Mouse (Mus musculus): ENCODE measurements around the gene Mgat5b.
A peak's percentile ranks its signal among the peaks of the same experiment; 100 is the strongest.

Mgat5b gene

DNA sequence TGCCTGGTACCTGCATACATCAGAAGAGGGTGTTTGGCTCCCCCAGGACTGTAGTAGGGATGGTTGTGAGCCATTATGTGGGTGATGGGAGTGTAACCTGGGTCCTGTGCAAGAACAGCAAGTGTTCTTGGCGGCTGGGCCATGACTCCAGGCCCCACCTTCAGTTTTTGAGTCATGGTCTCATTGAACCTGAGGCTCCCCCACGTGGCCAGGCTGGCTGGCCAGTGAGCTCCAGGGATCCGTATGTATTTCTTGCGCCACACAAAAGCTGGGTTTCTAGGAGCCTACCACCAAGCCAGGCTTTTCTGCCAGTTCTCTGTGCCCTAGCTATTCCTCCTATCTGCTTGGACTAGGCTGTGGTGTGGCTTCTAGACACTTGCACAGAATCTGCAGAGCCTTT lies 63.9 kb downstream of the Mgat5b start:
- no peak for DNase-seq

DNA sequence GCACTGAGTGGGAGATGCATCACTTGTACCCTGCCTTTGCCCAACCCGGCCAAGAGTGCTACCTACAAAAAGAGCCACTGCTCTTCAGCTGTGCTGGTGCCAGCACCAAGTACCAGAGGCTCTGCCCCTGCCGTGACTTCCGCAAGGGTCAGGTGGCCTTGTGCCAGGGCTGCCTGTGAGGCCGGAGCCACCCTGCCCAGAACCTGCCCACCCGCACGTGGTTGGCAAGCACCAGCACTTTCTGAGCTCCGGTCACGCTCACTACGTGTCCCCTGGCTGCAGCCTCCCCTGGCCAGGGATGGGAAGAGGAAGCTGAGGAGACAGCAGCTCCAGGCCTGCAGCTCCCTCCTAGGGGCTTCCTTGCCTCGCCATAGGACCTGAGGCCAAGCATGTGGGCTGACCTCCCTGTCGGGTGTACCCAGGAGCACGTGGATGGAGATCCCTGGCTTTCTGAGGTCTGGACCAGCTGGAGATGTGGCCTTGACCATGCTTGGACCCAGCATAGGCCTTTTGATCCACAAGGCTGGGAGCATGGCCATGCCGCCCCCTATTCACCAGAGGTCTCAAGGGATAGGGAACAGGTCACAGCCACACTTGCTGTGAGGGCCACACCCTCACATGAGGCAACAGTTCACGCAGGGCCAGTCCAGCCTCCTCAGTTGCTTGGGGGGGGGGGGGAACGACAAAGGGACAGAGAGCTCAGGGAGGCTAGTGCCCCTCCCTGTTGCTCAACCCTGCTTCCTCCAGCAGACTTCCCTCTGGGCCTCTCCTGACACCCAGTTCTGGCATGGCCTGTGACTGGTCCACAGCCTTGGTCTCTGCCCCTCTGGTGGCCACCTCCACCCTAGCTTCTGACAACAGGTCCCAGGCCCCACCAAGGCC lies 67.1 kb downstream of the Mgat5b start:
- DNase-seq, result peak; percentile 30

DNA sequence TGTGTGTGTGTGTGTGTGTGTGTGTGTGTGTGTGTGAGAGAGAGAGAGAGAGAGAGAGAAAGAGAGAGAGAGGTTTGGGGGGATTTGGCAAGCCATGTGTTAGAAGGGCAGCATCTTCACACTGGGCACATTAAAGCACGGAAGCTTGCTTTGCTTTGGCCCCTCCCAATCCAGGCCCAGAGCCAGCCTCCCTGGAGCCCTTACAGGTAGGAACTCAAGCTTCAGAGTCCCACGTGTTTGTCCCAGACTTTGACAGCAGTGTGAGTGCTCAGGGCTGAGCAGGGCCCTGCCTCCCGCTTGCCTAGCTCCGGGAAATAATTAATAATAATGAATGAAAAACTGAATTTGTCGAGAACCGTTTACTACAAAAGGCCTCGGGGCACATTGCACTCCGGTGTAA lies 69.5 kb downstream of the Mgat5b start:
- peak; percentile 40 for DNase-seq

GRCm38 (mm10) chr11:116990231-116990630 lies 71.6 kb downstream of the Mgat5b start:
- peak; percentile 62 for DNase-seq

DNA sequence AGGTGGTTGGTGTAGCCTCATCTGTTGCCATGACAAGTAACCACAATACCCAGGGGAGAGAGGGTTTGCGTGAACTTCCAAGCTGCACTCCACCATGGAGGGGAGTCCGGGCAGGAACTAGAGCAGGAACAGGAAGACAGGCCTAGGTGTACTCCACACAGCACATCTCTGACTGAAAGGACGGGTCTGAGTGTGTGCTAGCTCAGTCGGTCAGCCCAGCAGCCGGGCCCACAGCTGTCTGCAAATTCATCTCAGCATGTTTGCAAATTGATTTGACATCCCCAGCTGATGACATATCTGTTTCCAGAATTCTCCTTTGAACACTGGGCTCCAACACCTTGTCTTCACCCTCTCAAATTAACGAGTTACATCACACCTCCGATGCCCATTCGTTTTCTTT lies 72.7 kb downstream of the Mgat5b start:
- DNase-seq, result no peak

- DNase-seq, result no peak
These were observed 73.3 kb downstream of the Mgat5b start for GRCm38 (mm10) chr11:116991964-116992363.

DNA sequence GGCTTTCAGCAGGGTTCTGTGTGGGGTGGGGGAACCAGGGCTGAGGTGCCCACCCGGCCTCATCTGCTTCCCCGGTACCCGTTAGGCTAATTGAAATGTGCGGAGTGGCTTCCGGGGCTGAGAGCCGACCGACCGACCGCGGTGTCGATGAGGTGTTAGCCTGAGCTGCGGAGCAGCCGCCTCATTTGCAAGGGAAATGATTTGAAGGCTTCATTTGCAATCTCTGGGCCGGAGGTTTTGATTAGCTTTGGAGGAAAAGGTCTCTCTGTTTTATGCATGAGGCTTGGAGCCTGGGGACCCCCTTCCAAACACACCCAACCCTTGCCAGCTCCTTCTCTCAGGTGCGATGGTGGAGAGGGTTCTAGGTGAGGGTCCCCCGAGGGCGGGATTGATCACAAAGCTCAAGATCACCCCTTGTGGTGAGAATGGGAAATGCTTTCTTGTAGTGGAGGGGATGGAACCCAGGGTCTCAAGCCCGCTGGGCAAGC lies 75.5 kb downstream of the Mgat5b start:
- peak; percentile 44 for DNase-seq

DNA sequence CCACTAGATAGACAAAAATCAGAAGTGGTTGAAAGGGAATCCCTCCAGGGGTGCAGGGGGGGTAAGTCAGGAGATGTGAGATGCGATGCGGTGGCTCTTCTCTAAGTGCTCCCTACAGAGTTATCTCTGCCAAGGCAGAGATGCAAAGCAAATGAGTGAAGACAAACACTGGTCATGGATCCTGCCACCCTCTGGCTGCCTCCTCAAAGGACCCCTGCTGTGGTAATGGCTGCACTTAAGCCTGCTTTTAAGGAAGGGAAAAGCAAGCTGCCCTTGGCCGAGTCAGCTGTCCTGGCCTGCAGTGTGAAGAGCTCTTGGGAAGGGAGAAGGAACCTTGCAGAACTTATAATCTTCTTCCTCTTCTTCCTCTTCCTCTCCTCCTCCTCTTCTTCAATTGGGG lies 78.3 kb downstream of the Mgat5b start:
- no peak for DNase-seq

- DNase-seq, result no peak
These were observed 80.3 kb downstream of the Mgat5b start for GRCm38 (mm10) chr11:116998935-116999334.

DNA sequence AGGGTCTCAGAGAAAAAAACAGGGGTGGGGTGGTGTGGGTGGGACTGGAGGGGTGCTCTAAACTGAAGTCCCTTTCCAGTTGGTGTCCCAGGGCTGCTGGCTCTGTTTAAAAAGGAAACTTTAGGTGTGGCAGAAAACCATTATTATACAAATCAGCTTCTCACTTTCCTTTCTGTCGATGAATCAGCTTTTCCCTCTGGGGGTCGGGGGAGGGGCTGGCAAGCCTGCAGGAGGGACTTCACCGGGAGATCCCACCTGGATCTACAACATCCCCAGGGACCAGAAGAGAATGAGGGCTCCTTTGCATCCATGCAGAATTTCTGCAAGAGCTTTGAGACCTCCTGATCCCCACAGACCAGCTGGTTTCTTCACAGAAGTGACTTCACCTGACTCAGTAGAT lies 81.6 kb downstream of the Mgat5b start:
- no peak for DNase-seq

GRCm38 (mm10) chr11:117001789-117002188 lies 83.1 kb downstream of the Mgat5b start:
- no peak for DNase-seq

DNA sequence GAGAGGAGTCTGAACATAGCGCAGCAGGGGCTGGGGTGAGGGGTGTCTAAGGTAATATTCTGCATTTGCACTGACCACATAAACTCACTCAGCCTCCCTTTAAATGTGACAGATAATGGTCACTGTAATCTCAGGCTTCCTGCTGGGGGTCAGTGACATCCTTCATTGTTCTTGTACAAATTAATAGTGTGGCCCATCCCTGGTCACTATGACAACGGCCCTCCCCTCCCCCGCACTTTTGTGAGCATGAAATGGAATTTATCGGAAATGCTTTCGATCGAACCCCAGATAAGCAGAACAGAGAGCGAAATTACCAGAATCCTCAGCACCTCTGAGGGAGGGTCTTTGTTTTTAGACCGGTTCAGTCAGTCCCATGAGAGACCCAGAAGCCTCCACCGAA lies 84.8 kb downstream of the Mgat5b start:
- no peak for DNase-seq

- DNase-seq, result peak; percentile 46
These were observed 85.6 kb downstream of the Mgat5b start for GRCm38 (mm10) chr11:117004277-117004676.

GRCm38 (mm10) chr11:117017462-117017861 lies 98.8 kb downstream of the Mgat5b start:
- no peak for DNase-seq

DNA sequence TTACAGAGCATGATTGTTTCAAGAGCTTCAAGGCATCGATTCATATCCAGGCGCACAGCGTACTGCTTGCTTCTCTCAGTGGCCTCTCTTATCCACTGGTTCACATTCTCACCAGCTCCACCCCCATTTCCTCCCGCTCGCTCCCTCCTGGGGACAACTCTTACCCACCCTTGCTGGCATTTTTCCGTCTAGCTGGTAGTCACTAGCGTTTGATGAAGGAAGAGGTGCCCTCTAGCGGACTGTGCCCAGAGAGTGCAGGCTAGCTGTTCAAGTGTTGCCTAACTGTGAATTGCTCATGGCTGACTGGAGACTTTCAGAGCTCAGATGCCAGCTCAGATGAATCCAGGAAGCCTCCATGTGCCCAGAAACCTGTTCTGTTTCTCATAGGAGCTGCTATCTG lies 99.7 kb downstream of the Mgat5b start:
- peak; percentile 84 for DNase-seq

DNA sequence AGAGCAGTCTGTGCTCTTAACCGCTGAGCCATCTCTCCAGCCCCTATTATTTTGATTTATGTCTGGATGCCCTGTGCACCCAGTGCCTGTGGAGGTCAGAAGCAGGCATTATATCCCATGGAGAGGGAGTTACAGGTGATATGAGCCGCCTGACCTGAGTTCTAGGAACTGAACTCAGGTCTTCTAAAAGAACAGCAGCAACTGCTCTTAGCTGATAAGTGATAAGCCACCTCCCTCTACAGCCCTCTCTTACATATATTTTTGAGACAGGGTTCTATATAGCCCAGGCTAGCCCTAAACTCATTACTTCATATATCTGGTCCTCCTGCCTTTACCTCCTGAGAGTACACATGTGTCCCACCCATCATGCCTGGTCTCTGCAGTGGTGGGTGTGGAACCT lies 102.4 kb downstream of the Mgat5b start:
- no peak for DNase-seq

GRCm38 (mm10) chr11:117023537-117023936 lies 104.9 kb downstream of the Mgat5b start:
- DNase-seq, result no peak

GRCm38 (mm10) chr11:117027681-117028080 lies 109.0 kb downstream of the Mgat5b start:
- no peak for DNase-seq

- DNase-seq, result no peak
These were observed 110.4 kb downstream of the Mgat5b start for GRCm38 (mm10) chr11:117028861-117029568.

DNA sequence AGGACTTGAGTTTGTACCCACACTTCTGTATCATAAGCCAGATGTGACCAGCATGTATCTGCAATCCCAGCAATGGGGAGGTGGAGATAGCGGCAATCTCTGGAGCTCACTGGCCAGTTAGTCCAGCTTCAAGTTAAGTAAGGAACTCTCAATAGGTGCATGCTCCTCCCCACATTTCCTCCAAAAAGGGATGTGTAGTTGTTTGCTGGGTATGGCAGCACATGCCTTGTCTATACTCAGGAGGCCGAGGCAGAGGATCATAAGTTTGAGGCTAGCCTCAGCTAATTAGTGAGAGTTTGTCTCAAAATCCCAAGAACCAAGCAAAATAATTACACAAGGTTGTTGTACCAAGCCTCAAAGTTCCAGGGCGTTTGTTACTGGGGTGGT lies 110.9 kb downstream of the Mgat5b start:
- no peak for DNase-seq

- no peak for DNase-seq
These were observed 111.4 kb downstream of the Mgat5b start for GRCm38 (mm10) chr11:117030018-117030417.

DNA sequence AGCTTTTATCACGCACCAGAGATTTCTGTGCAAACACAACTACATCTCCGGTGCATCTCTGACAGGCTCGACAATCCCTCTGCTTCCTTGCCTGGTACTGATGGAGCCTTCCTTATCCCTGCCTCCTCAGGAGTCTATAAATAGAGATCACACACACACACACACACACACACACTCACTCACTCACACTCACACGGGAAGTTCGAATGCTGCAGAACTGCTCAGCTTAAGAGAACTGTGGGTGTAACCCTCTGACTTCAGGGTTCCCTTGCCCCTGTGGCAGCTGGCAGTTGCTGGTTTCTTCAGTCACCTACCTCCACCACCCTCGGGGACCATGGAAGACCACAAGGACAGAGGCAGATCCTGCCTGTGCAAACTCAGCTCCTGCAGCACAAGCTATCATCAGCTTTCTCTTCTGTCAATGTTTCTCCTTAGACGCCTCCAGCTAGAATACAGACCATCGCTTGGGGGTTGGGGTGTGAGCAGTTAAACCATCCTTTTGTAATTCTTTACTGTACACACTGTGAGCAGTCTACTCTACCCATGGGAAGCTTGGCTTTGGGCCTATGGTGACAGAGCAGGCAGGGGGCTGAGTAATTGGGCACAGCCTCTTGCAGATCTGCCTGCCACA lies 111.9 kb downstream of the Mgat5b start:
- DNase-seq, result no peak

DNA sequence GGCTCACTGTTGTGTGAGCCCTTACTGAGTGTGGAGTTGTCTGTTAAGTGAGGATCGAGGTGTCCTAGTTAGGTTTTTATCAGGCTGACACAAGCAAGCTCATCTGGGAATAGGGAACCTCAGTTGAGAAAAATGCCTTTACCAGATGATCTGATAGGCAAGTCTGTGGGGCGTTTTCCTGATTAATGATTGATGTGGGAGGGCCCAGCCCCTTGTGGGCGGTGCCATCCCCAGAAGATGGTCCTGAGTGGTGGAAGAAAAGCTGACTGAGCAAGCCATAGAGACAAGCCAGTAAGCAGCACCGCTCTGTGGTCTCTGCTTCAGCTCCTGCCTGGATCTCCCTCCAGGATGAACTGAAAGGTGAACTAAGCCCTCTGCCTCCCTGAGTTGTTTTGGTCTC lies 112.6 kb downstream of the Mgat5b start:
- DNase-seq, result peak; percentile 37

Data from kidney, postnatal 10 days (tissue).